Mouse (Mus musculus): ENCODE results near the gene Pth2r. TPM values are rescaled to one million over a fixed set of nuclear protein-coding genes. Genes with fewer than 3 reads are reported as not detected.

Pth2r gene
- polyA plus RNA-seq, 1 experiment = not detected

DNA sequence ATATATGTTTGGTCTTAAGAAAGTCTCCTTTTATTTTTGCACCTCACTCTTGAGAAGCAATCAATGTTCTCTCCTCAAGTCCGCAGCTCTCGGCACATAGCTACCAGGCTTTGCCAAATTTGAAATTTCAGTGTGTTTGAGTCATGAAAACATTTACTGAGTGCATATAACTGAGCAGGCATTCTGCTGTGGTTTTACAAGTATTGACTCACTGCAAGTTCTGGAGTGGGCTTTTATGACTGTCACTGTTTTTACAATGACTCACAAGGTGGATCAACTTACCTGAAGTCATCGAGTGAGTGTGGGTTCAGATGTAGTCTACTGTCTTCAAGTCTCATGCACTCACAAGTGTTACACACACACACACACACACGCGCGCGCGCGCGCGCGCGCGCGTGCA is 107.8 kb downstream of the Pth2r start:
- TF ChIP-seq GATA1 (IDR thresholded peaks at IDR 0.05; ENCODE audit: low read length) = no peak

DNA sequence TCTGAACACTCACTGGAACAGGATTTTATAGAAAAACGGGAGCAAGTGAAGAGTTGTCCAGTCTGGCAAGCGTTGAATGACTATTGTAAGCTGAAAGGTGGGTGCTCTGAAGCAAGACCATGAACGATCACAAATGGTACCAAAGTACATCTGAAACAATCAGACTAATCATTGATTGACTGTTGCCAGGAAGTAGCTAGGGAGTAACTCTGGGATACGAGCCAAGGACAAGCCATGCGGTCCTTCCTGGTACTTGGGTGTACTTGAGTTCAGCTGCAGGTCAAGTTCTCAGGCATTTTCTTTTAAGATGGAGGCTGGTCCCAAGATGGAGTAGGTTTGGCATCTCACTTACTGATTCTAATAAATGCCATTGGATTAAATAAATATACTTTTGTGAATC is 125.6 kb downstream of the Pth2r start:
- TF ChIP-seq GATA1 (IDR thresholded peaks at IDR 0.05; ENCODE audit: low read length) = no peak

DNA sequence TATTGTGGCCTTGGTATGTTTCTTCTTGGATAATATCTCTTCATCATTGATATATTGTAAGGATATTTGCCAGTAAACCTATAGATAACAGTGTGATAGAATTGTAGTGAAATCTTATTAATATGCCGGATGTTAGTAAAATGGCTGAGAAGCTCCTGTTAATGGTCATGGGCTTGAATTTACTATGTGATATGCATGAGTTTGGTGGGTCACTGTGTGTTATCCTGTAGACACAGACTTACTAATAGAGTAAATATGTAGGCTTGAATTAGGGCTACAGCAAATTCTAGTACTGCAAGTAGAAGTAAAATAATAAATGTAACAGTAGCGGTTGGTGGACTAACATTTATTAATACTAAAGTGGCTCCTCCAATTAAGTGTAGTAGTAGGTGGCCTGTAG is 139.1 kb downstream of the Pth2r start:
- TF ChIP-seq GATA1 (IDR thresholded peaks at IDR 0.05; ENCODE audit: low read length) = no peak

DNA sequence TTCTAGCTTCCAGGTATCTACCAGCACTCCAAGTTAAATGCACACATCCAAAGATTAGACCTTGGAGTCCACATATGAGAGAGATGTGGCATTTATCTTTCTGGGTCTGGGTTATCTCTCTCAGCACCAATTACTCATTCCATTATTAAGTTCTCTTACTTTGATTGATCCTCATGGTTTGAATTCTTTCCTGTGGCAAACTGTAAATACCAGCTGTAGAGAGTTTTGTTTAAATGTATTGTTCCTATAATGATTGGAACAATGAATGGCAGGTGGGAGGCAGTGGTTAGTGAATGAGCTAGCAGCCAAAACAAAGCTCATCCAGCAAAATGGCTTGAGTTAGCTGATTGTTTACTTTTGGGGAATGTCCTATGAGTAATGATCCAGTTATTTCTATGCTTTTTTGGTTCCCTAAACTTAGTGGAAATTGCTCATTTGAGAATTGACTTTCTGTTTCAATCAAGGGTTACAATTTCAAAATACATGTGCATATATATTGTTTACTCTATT is 140.7 kb downstream of the Pth2r start:
- TF ChIP-seq GATA1 (IDR thresholded peaks at IDR 0.05; ENCODE audit: low read length) = no peak

Other genes with a start within 250 kb of the Pth2r start
- gene Akr1cl, start 249.3 kb upstream of the Pth2r start, polyA plus RNA-seq (2012) = not detected in 2 replicates
- gene Cryge, start 230.9 kb upstream of the Pth2r start, polyA plus RNA-seq (2012) = not detected in 2 replicates
- not detected in 2 replicates for gene Crygd, start 218.6 kb upstream of the Pth2r start, polyA plus RNA-seq (2012)
- not detected in 2 replicates for gene Crygc, start 208.4 kb upstream of the Pth2r start, polyA plus RNA-seq (2012)
- gene Crygb, start 199.8 kb upstream of the Pth2r start, polyA plus RNA-seq (2012) = not detected in 2 replicates
- not detected in 2 replicates for gene Cryga, start 178.7 kb upstream of the Pth2r start, polyA plus RNA-seq (2012)
- gene Gm28845, start 162.5 kb upstream of the Pth2r start, polyA plus RNA-seq (2012) = not detected in 2 replicates
- not detected in 2 replicates for gene D630023F18Rik, start 158.8 kb upstream of the Pth2r start, polyA plus RNA-seq (2012)
- 1.1 and 1.2 TPM in 2 replicates for gene Idh1, start 95.6 kb upstream of the Pth2r start, polyA plus RNA-seq (2012)
- gene Pikfyve, start 95.4 kb upstream of the Pth2r start, polyA plus RNA-seq (2012) = 60.9 and 88.3 TPM in 2 replicates